Mouse (Mus musculus): ENCODE results near the gene Itpr2. TPM values are rescaled to one million over a fixed set of nuclear protein-coding genes. Genes with fewer than 3 reads are reported as not detected.

Gene Itpr2
- total RNA-seq, 2 experiments from 2014 or later, result 6.0 to 15.1 TPM

DNA sequence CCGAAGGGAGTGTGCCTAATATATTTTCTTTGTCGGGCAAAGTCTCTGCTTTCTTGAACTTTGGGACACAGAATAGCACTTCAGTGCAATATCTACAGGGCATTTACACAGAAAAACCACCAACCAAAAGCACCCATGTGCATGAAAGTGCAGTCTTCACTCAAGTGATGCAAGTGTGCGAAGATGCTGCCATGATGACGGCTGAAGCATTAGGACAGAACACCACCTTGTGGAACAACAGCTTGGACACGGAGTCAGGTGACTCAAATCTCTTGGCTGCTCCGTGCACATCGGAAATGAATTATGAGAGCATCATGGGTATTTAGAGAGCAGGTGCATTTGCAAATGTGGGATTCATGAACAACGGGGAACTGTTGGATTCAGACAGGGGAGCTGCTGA lies 420.4 kb downstream of the Itpr2 start:
- ATAC-seq (replicated peaks; ENCODE audit: poor library complexity, severe bottlenecking), result no peak

- no peak for ATAC-seq (replicated peaks; ENCODE audit: poor library complexity, severe bottlenecking)
Observed at GRCm38 (mm10) chr6:146080546-146081512, 421.2 kb downstream of the Itpr2 start.

- peak; percentile 37 for ATAC-seq (replicated peaks; ENCODE audit: poor library complexity, severe bottlenecking)
Observed at GRCm38 (mm10) chr6:146079734-146080443, 422.1 kb downstream of the Itpr2 start.

GRCm38 (mm10) chr6:146079261-146079660 lies 422.8 kb downstream of the Itpr2 start:
- peak; percentile 85 for ATAC-seq (replicated peaks; ENCODE audit: poor library complexity, severe bottlenecking)

- ATAC-seq (replicated peaks; ENCODE audit: poor library complexity, severe bottlenecking), result no peak
Observed at GRCm38 (mm10) chr6:146078136-146078535, 423.9 kb downstream of the Itpr2 start.

DNA sequence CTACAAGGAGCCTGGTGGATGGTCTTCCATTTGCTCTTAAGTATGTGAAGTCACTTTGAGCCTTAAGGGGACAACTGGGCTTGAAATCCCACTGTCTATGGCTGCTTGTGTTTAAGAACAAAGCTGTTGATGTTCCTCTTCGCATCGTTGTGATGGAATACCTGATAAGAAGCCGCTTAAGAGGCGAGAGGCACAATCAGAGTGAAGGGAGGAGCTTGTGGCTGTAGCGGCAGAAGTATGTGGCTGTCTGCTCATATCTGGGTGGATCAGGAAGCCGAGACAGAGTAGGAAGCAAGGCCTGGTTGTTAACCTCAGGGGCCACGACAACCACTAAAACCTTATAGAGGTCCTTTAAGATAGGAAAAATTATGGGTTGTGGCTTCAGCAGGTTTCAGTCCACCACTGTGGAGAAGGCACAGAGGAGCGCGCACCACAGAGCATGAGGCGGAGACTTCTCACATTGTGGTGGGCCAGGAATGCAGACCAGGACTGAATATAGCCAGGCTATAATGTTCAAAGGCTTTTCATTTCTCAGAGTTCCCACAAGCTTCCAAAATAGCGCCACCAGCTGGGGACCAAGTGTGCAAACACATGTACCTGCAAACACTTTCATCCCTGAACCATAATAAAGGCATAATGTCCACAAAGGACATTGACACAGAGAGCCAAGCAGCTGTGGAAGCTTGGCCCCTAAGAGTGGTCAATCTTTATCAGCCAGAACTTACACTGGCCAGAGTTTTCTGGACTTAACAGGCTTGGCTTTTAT lies 424.7 kb downstream of the Itpr2 start:
- peak; percentile 38 for ATAC-seq (replicated peaks; ENCODE audit: poor library complexity, severe bottlenecking)

GRCm38 (mm10) chr6:146072842-146073241 lies 429.2 kb downstream of the Itpr2 start:
- ATAC-seq (replicated peaks; ENCODE audit: poor library complexity, severe bottlenecking), result no peak

GRCm38 (mm10) chr6:146071883-146072282 lies 430.1 kb downstream of the Itpr2 start:
- ATAC-seq (replicated peaks; ENCODE audit: poor library complexity, severe bottlenecking), result no peak

Other genes starting within 250 kb of the Itpr2 start
- gene Fgfr1op2, start 75.0 kb upstream of the Itpr2 start, total RNA-seq (2014; fragmentation: Nextera tagmentation), result 96.1 and 107 TPM in 2 replicates
- 151 and 157 TPM in 2 replicates for gene Fgfr1op2, start 75.0 kb upstream of the Itpr2 start, total RNA-seq (2017)
- 90.4 and 111 TPM in 2 replicates for gene Ints13, start 75.6 kb upstream of the Itpr2 start, total RNA-seq (2014; fragmentation: Nextera tagmentation)
- 93.8 and 132 TPM in 2 replicates for gene Ints13, start 75.6 kb upstream of the Itpr2 start, total RNA-seq (2017)
- gene Med21, start 140.3 kb upstream of the Itpr2 start, total RNA-seq (2014; fragmentation: Nextera tagmentation), result 214 and 275 TPM in 2 replicates
- gene Med21, start 140.3 kb upstream of the Itpr2 start, total RNA-seq (2017), result 240 and 246 TPM in 2 replicates
- 73.5 and 89.1 TPM in 2 replicates for gene Tm7sf3, start 140.6 kb upstream of the Itpr2 start, total RNA-seq (2014; fragmentation: Nextera tagmentation)
- 104 and 107 TPM in 2 replicates for gene Tm7sf3, start 140.6 kb upstream of the Itpr2 start, total RNA-seq (2017)
- gene Stk38l, start 222.8 kb upstream of the Itpr2 start, total RNA-seq (2014; fragmentation: Nextera tagmentation), result 1.9 and 5.9 TPM in 2 replicates
- gene Stk38l, start 222.8 kb upstream of the Itpr2 start, total RNA-seq (2017), result 1.2 and 6.1 TPM in 2 replicates